Mouse (Mus musculus) lung, postnatal 10 days (tissue): ENCODE data around the gene Fbxw27.
"Not testable (repeated sequence)": the region's sequence is repeated elsewhere in the genome, so short reads cannot be mapped to it uniquely, and the experiment has no call there.

Source experiments
- DNase-seq: peaks from one replicate; pipeline ENCODE4 v3.0.0; 2021

The Fbxw27 gene

GRCm38 (mm10) chr9:109790570-109790969, at the start of gene Fbxw27:
Gene Fbxw27 (minus strand): TSS chr9:109790670.
- DNase-seq, result not testable (repeated sequence)

- DNase-seq, result no peak
Observed at GRCm38 (mm10) chr9:109833088-109833412, 42.6 kb upstream of the Fbxw27 start.

GRCm38 (mm10) chr9:109832391-109833087, 42.1 kb upstream of the Fbxw27 start, which contains the start of gene Nme6:
Gene Nme6 (plus strand): TSS chr9:109832749.
- peak; percentile 91 for DNase-seq

DNA sequence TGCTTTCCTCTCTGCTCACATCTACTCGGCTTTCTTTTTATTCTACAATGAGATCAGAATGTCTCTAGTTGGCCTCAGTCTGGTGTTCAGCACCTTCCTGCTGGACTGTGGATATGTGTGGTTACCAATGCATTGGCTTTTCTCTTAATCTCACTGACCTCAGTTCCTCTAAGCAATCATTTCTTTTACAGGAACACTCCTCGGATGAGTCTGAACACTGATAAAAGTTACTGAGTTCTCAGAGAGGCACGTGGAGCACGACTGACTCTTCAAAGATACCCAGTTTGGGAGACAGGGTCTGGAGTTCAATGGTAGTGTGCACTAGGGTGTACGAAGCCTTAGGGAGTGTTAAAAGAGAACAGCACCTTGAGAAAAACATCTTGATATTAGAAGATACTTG, 35.7 kb upstream of the Fbxw27 start:
- no peak for DNase-seq

- no peak for DNase-seq
Observed at GRCm38 (mm10) chr9:109825739-109826138, 35.3 kb upstream of the Fbxw27 start.

- DNase-seq, result no peak
Observed at GRCm38 (mm10) chr9:109816341-109816740, 25.9 kb upstream of the Fbxw27 start.

GRCm38 (mm10) chr9:109813424-109813823, 23.0 kb upstream of the Fbxw27 start:
- no peak for DNase-seq

GRCm38 (mm10) chr9:109811980-109812379, 21.5 kb upstream of the Fbxw27 start, which contains the start of gene Spink8:
Gene Spink8 (plus strand): TSS chr9:109812280.
- DNase-seq, result no peak

DNA sequence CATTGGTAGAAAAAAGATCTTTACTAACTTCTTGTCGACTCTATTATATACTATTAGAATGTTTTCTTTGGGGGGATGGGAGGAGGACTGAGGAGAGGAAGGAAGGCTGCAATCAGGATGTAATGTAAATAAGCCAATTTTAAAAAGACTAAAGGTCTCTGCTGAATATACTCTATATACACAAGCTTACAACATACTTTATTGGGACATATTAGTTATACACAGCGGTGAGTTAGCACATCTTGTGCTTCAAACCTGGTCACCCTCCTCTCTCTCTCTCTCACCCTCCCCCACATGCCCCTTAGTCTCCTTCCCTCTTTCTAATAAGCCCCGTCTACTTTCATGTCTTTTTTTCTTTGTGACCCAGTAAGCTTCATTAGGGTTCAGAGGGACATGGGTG, 17.4 kb upstream of the Fbxw27 start:
- no peak for DNase-seq

DNA sequence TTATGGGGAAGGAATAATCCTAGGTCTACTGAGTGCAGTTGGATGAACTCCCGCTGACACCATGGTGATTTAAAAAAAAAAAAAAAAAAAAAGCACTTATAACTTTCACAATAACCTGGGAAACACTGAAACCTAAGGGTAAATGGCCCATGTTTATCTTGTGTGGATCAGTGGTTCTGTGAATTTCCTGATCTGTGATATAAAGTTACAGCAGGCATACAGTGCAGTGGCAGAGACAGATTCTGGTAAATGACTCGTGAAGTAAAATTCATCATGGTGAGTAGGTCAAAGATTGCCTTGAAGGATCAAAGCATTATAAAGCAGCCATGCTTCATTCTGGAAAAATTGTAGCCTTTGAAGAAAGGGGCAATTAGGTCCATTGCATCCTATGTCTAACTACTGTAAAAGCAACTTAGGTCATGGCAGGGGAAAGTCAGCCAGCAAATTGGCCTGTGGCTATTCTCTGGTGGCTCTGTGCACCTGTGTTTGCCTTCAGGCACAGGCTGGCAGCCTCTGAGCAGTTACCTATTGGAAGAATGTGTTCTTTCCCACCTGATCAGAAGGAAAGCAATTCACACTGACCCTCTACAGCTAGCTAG, 16.3 kb upstream of the Fbxw27 start:
- DNase-seq, result no peak

GRCm38 (mm10) chr9:109806260-109806659, 15.8 kb upstream of the Fbxw27 start:
- DNase-seq, result no peak

DNA sequence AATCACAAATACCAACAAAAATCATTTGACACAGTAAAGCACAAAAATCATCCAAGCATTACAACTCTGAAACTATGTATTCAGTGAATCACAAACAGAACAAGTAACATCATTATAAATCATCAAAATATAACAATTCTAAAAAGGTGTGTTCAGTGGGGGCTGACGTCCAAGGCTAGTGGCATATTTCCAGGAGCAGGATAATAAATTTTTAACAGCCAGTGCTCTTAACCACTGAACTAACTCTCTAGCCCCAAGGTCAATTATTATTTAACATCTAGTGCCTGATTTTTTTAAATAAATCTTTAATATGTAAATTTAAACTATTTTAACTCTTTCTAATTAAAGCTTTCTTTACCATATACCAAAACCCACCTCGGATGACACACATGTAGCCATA, 15.1 kb upstream of the Fbxw27 start:
- DNase-seq, result not testable (repeated sequence)

GRCm38 (mm10) chr9:109798051-109798450, 7.6 kb upstream of the Fbxw27 start:
- DNase-seq, result peak; percentile 18

DNA sequence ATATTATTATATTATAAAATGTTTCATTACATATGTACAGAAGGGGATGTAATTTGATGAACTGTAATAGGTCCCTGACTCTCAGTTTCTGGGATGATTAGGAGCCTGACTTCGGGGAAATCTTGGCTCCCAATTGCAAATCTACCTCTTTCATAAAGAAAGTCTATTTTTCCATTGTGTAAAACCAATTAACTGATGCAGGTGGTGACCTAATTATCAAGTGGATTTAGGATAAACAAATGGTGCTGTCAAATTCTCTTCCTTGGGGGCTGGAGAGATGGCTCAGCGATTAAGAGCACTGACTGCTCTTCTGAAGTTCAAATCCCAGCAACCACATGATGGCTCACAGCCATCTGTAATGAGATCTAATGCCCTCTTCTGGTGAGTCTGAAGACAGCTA, 5.3 kb upstream of the Fbxw27 start:
- DNase-seq, result no peak

DNA sequence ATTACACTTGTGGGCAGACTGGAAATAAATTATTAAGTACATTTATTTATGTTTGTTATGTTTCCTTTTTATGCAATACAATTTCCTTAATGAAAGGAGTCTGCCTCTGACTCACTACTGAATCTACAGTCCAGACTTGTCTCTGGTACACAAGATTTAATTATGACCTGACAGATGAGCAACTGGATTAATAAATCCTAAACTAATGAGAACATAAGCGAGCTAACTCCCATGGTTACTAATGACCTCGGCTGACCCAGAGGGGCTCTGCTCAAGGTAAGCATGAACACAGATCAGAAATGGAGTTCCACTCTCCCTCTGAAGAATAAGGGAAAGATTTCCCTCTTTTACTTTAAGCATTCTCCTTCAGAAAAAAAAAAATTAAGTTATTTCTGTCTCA, 4.8 kb upstream of the Fbxw27 start:
- DNase-seq, result no peak

- DNase-seq, result not testable (repeated sequence)
Observed at GRCm38 (mm10) chr9:109766841-109767240, 23.6 kb downstream of the Fbxw27 start.

DNA sequence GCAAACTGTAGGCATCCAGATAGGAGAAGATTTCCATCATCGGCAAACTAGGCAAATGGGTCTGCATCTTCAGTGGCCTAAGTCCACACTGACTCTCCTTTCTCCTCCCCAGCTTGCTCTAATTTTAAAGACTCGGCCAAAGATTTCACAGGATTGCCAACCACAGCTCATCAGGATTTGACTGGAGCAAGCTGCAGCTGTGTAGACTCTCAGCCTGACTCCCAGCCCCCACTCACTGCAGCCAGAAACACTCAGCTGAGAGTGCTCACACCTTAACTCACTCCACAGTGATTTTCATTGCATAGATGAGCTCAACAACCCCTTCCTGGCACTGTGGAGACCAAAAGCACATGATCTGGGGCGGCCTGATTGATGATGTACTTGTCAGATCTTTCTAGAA, 44.5 kb downstream of the Fbxw27 start, which contains the start of gene Fbxw26:
Gene Fbxw26, minus strand, starts transcription at position 101 of the 400 bp plus-strand sequence.
- not testable (repeated sequence) for DNase-seq
